Mouse (Mus musculus) hindbrain, embryonic 14.5 days (tissue): Measurements from ENCODE around the gene Stox2. TPM values are rescaled to one million over a fixed set of nuclear protein-coding genes. Genes with fewer than 3 reads are reported as not detected.
"Not testable (repeated sequence)": the region's sequence is repeated elsewhere in the genome, so short reads cannot be mapped to it uniquely, and the experiment has no call there.

Source experiments
- ATAC-seq: fragments of 200-750 bp; cut with Nextera tagmentation; 2 replicates; pipeline ENCODE4 v1.8.0; 2017; ENCODE audit warnings: moderate number of reproducible peaks, mild to moderate bottlenecking, moderate TSS enrichment, moderate library complexity; ENCODE audit not compliant: low FRiP score
- DNase-seq: peaks from one replicate; pipeline ENCODE4 v3.0.0-alpha.2; 2015; ENCODE audit warnings: low spot score
- H3K27ac ChIP-seq: fragments of 300-500 bp; sonication (generic); 2 replicates; pipeline ENCODE4 v1.5.1; 2014; ENCODE audit warnings: mild to moderate bottlenecking, moderate library complexity
- H3K27me3 ChIP-seq: fragments of 300-500 bp; sonication (generic); 2 replicates; pipeline ENCODE4 v1.6.1; 2014; ENCODE audit warnings: mild to moderate bottlenecking, low read length, mixed read lengths; ENCODE audit not compliant: control insufficient read depth, insufficient read depth
- H3K36me3 ChIP-seq: fragments of 300-500 bp; sonication (generic); replicated peaks from 2 replicates; pipeline ENCODE4 v1.6.1; 2014; ENCODE audit not compliant: control insufficient read depth, insufficient read depth
- H3K4me1 ChIP-seq: fragments of 300-500 bp; sonication (generic); replicated peaks from 2 replicates; pipeline ENCODE4 v1.6.1; 2014; ENCODE audit warnings: antibody characterized with exemption, low read length, mixed read lengths; ENCODE audit not compliant: control insufficient read depth, insufficient read depth
- H3K4me2 ChIP-seq: fragments of 300-500 bp; sonication (generic); replicated peaks from 2 replicates; pipeline ENCODE4 v1.6.1; 2014; ENCODE audit warnings: mild to moderate bottlenecking, moderate library complexity
- H3K4me3 ChIP-seq: fragments of 300-500 bp; sonication (generic); replicated peaks from 2 replicates; pipeline ENCODE4 v1.5.1; 2014; ENCODE audit warnings: mild to moderate bottlenecking, low read length
- H3K9ac ChIP-seq: fragments of 300-500 bp; sonication (generic); 2 replicates; pipeline ENCODE4 v1.6.1; 2014
- H3K9me3 ChIP-seq: fragments of 300-500 bp; sonication (generic); 2 replicates; pipeline ENCODE4 v1.6.1; 2016; ENCODE audit warnings: low read length; ENCODE audit not compliant: control insufficient read depth
- WGBS: fragments of 180-500 bp; shearing (Covaris S2); extraction: QIAGEN DNeasy Blood & Tissue Kit; methylation state at CpG from one replicate; pipeline ENCODE4 v1.1.7; 2014; 5-methylcytosine and 5-hydroxymethylcytosine counted together
- polyA plus RNA-seq: library from polyadenylated mRNA; unstranded; fragments of >200 nt; fragmentation: Nextera tagmentation; extraction: Ambion mirVana; gene quantifications from 2 replicates; pipeline ENCODE4 v1.2.1, GENCODE M21; 2014

The Stox2 gene
- polyA plus RNA-seq, 1 experiment from 2014 or later, result 39.9 TPM

DNA sequence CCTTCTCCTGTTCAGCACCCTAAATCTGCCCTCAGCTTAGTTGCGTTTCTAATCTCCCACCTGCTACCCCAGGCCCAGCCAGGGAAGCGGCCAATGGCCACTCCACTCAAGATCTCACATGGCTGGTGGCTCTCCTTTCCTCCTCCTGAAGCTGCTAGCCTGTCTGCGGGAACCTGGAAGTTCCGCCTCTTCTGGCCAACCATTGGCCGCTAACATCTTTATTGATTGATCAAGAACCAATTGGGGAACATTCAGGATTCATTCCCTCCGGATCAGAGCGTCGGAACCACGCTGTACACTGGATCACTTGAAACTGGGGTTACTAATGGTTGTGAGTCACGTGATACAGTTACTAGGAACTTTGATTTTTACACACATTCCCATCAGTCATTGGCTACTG is 12.4 kb upstream of the Stox2 start:
- WGBS, result 95% methylated on average over 10 of the region's 10 CpGs

DNA sequence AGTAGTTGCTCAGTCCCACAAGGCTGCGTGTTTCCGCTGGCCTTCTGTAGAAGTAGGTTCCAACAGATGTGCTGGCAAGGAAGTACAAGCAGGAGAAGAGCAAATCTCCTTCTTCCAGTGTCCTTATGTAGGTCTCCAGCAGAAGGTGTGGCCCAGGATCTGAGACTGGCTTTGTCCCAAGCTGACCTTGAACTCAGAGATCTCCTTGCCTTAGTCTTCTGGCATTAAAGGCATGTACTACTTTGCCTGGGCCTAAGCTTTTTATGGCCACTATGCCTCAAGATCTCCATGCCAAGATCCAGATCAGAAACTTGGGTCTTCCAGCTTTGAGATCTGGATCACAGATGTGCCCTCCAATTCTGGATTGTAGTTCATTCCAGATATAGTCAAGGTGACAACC is 3.0 kb upstream of the Stox2 start:
- H3K27me3 ChIP-seq, DNase-seq, H3K4me3 ChIP-seq, H3K4me1 ChIP-seq, H3K27ac ChIP-seq, H3K36me3 ChIP-seq, ATAC-seq, H3K9ac ChIP-seq, H3K4me2 ChIP-seq, H3K9me3 ChIP-seq: not testable (repeated sequence)
- 98% methylated on average over 2 of the region's 2 CpGs for WGBS

More for the DNA sequence above, 12.4 kb upstream of the Stox2 start:
- DNase-seq (no peak), ATAC-seq (no peak)
- Histone ChIP-seq H3K4me2 (no peak overlapping the region), H3K4me3 (no peak overlapping the region), H3K9ac (no peak overlapping the region), H3K27me3 (no peaks in the 10 kb centered on the region), H3K27ac (no peak overlapping the region), H3K4me1 (no peaks in the 10 kb centered on the region), H3K36me3 (no peaks in the 10 kb centered on the region), H3K9me3 (peaks cover 6% of the 10 kb centered on the region)

DNA sequence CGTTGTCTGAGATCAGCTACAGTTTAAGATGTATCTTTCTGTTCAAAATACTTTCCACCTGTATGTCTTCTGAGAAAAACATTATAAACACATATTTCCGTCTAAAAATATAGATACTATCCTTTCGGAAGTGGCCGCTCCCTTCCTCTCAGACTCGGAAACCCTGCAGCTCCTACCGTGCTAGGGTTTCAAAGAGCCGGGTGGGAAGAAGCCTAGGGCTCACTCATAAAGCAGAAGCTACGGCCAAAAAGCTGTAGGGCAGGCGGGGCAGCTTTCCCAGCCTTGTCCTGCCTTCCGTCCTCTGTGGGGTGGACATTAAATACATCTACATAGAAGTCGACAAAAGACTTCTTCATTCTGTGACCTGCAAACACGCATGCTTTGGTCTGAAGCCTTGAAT is 6.9 kb downstream of the Stox2 start:
- Histone ChIP-seq H3K27me3 (no peaks in the 10 kb centered on the region), H3K36me3 (no peaks in the 10 kb centered on the region), H3K4me1 (no peaks in the 10 kb centered on the region), H3K27ac (no peak overlapping the region), H3K9ac (no peak overlapping the region), H3K9me3 (no peaks in the 10 kb centered on the region), H3K4me2 (no peak overlapping the region), H3K4me3 (no peak overlapping the region)
- ATAC-seq, result no peak
- no peak for DNase-seq
- WGBS, result 57% methylated on average over 12 of the region's 12 CpGs

GRCm38 (mm10) chr8:47437976-47438375 is 8.2 kb downstream of the Stox2 start:
- Histone ChIP-seq H3K4me2 (no peak overlapping the region), H3K36me3 (no peaks in the 10 kb centered on the region), H3K27ac (no peak overlapping the region), H3K4me1 (no peaks in the 10 kb centered on the region), H3K27me3 (no peaks in the 10 kb centered on the region), H3K9me3 (no peaks in the 10 kb centered on the region), H3K4me3 (no peak overlapping the region), H3K9ac (no peak overlapping the region)
- DNase-seq, result no peak
- WGBS, result 82% methylated on average over 6 of the region's 6 CpGs
- no peak for ATAC-seq

DNA sequence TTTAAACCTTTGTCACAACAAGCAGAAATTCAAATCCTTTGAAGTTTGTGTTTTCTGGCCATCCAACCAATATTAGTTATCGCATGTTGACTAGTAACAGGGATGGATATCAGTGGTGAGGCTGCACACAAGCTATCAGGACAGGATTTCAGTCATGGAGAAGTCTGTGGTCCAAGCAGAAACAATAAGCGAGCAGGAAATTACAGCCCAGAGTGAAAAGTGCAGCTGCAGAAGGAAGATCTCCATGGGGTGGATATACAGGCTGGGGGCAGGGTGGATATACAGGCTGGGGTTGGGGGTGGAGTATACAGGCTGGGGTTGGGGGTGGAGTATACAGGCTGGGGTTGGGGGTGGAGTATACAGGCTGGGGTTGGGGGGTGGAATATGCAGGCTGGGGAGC is 10.3 kb downstream of the Stox2 start:
- H3K27ac ChIP-seq, result no peak overlapping the region
- no peak for DNase-seq
- no peak overlapping the region for H3K4me3 ChIP-seq

GRCm38 (mm10) chr8:47435412-47435811 is 10.8 kb downstream of the Stox2 start:
- no peak for DNase-seq
- 76% methylated on average over 4 of the region's 4 CpGs for WGBS
- no peak overlapping the region for H3K4me3 ChIP-seq
- H3K27me3 ChIP-seq, result no peaks in the 10 kb centered on the region
- no peak for ATAC-seq
- no peaks in the 10 kb centered on the region for H3K9me3 ChIP-seq
- H3K4me1 ChIP-seq, result no peaks in the 10 kb centered on the region
- no peak overlapping the region for H3K27ac ChIP-seq
- H3K4me2 ChIP-seq, result no peak overlapping the region
- no peaks in the 10 kb centered on the region for H3K36me3 ChIP-seq
- H3K9ac ChIP-seq, result no peak overlapping the region

More for the DNA sequence above, 10.3 kb downstream of the Stox2 start:
- Histone ChIP-seq H3K4me1 (no peaks in the 10 kb centered on the region), H3K9me3 (no peaks in the 10 kb centered on the region), H3K36me3 (no peaks in the 10 kb centered on the region), H3K4me2 (no peak overlapping the region), H3K27me3 (no peaks in the 10 kb centered on the region), H3K9ac (no peak overlapping the region)
- 81% methylated on average over 2 of the region's 2 CpGs for WGBS
- no peak for ATAC-seq

GRCm38 (mm10) chr8:47431263-47431662 is 14.9 kb downstream of the Stox2 start:
- H3K4me2 ChIP-seq, result no peak overlapping the region

DNA sequence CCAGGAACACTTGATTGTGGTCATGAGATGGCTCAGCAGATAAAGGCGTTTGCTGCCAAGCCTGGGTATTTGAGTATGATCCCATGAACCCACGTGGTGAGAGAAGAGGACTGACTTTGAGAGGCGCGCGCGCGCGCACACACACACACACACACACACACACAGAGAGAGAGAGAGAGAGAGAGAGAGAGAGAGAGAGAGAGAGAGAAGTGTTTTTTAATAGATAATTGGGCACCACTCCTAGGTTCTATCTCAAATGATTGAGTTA is 32.0 kb downstream of the Stox2 start:
- peak overlapping the region; percentile 62 for H3K4me3 ChIP-seq
- ATAC-seq, result 0 out of 2 replicates have a peak, but pooled peaks have one; percentile 5
- H3K4me1 ChIP-seq, result peaks cover 14% of the 10 kb centered on the region
- not testable (repeated sequence) for H3K9me3 ChIP-seq, H3K27ac ChIP-seq, H3K9ac ChIP-seq, H3K36me3 ChIP-seq, DNase-seq
- H3K27me3 ChIP-seq, result peaks cover 64% of the 10 kb centered on the region
- 1% methylated on average over 8 of the region's 8 CpGs for WGBS
- H3K4me2 ChIP-seq, result peak overlapping the region; percentile 97

More at GRCm38 (mm10) chr8:47431263-47431662, 14.9 kb downstream of the Stox2 start:
- DNase-seq (no peak), ATAC-seq (peak; percentile 68; the same call in 1 of the 2 replicates)
- WGBS, result 55% methylated on average over 4 of the region's 4 CpGs
- Histone ChIP-seq H3K4me3 (no peak overlapping the region), H3K9me3 (no peaks in the 10 kb centered on the region), H3K4me1 (no peaks in the 10 kb centered on the region), H3K27ac (no peak overlapping the region), H3K27me3 (no peaks in the 10 kb centered on the region), H3K9ac (no peak overlapping the region), H3K36me3 (no peaks in the 10 kb centered on the region)

- DNase-seq, result no peak
- peak; percentile 66 for ATAC-seq
- Histone ChIP-seq H3K9me3 (no peaks in the 10 kb centered on the region), H3K9ac (peak overlapping the region; percentile 57), H3K27me3 (peaks cover 69% of the 10 kb centered on the region), H3K4me3 (peak overlapping the region; percentile 62), H3K4me1 (peaks cover 14% of the 10 kb centered on the region), H3K4me2 (peak overlapping the region; percentile 97), H3K27ac (no peak overlapping the region), H3K36me3 (no peaks in the 10 kb centered on the region)
- WGBS, result under 1% methylated on average over 45 of the region's 46 CpGs
Measured at GRCm38 (mm10) chr8:47413524-47414257, 32.5 kb downstream of the Stox2 start.
